19 mouse cellular contexts compared by ENCODE assay signal in the genomic region with DNA sequence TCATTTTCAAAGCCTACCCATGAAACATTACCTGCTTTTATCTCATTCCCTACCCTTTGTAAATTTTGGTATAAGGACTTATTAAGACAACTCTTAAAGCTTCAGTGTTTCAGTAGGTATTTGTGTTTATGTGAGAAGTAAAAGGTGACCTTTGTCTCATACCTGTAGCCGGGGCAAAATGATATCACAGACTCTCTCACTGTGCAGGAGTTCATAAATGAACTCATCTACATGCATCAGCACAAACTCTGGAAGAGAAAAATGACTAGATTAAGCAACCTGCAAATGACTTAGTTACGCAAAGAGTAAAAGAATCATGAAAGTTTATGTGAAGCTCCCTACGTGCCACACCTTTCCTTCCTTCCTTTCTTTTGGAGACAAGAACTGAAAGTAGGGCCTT. TPM values are rescaled to one million over a fixed set of nuclear protein-coding genes. Genes with fewer than 3 reads are reported as not detected.
DNase-seq lines count a peak whose midpoint lies in the region; ATAC-seq and TF ChIP-seq lines count a peak whose summit lies in the region.
"Had no signal": no experiment of that assay in that cellular context is flagged by ENCODE, and none has a peak within 500 bp of the region (broad histone marks: within the 10 kb centered on the region; RNA-seq: fewer than 3 reads in every experiment).

No protein-coding gene starts in this region.

- no peak for TF ChIP-seq CTCF in intestine, postnatal 0 days (IDR thresholded peaks at IDR 0.05; ENCODE audit: low read depth)

- H3K36me3 ChIP-seq in intestine, postnatal 0 days (ENCODE audit: control insufficient read depth, insufficient read depth) = peaks cover 65% of the 10 kb centered on the region
- H3K36me3 ChIP-seq in intestine, embryonic 16.5 days (ENCODE audit: control insufficient read depth, insufficient read depth, low read length) = peaks cover 12% of the 10 kb centered on the region
- H3K36me3 ChIP-seq in midbrain, embryonic 11.5 days (ENCODE audit: control insufficient read depth, insufficient read depth, low read length) = peaks cover 12% of the 10 kb centered on the region
- peaks cover 67% of the 10 kb centered on the region for H3K36me3 ChIP-seq in midbrain, embryonic 14.5 days (ENCODE audit: control insufficient read depth, insufficient read depth, low read length)

- H3K27ac ChIP-seq in intestine, postnatal 0 days (ENCODE audit: low read depth, low read length) = peak overlapping the region; percentile 64; the same call in 1 of the 2 replicates
- no peak overlapping the region for H3K27ac ChIP-seq in intestine, embryonic 16.5 days (ENCODE audit: low read length)
- no peak overlapping the region for H3K27ac ChIP-seq in midbrain, embryonic 11.5 days (ENCODE audit: low read depth, low read length)
- H3K27ac ChIP-seq in midbrain, embryonic 14.5 days (replicated peaks; ENCODE audit: low read depth, low read length) = no peak overlapping the region

- ATAC-seq in intestine, postnatal 0 days = peak; percentile 61; the same call in 1 of the 2 replicates
- ATAC-seq in intestine, embryonic 16.5 days = no peak
- no peak for ATAC-seq in midbrain, embryonic 11.5 days (ENCODE audit: low FRiP score)
- ATAC-seq in midbrain, embryonic 14.5 days (ENCODE audit: low FRiP score, low TSS enrichment) = no peak
- ATAC-seq: activated CD4-positive, CD25-positive, alpha-beta regulatory T cell, adult 4 months; CD4-positive, CD25-positive, alpha-beta regulatory T cell, adult 4 months; Patski had no signal

- H3K4me1 ChIP-seq in intestine, postnatal 0 days (replicated peaks; ENCODE audit: control insufficient read depth, insufficient read depth, low read length) = no peaks in the 10 kb centered on the region
- peaks cover under 1% of the 10 kb centered on the region; the same call in 1 of the 2 replicates for H3K4me1 ChIP-seq in intestine, embryonic 16.5 days (ENCODE audit: control insufficient read depth, insufficient read depth, low read length)
- H3K4me1 ChIP-seq in midbrain, embryonic 11.5 days (ENCODE audit: control insufficient read depth, insufficient read depth, low read length) = peaks cover 3% of the 10 kb centered on the region; the same call in 1 of the 2 replicates
- H3K4me1 ChIP-seq in midbrain, embryonic 14.5 days (ENCODE audit: control insufficient read depth, insufficient read depth, low read length) = peaks cover 5% of the 10 kb centered on the region

- H3K9me3 ChIP-seq in intestine, postnatal 0 days (ENCODE audit: control insufficient read depth) = no peaks in the 10 kb centered on the region
- H3K9me3 ChIP-seq in intestine, embryonic 16.5 days (ENCODE audit: control insufficient read depth, low read length) = no peaks in the 10 kb centered on the region
- H3K9me3 ChIP-seq in midbrain, embryonic 11.5 days (ENCODE audit: control insufficient read depth, low read length) = no peaks in the 10 kb centered on the region
- no peaks in the 10 kb centered on the region for H3K9me3 ChIP-seq in midbrain, embryonic 14.5 days (ENCODE audit: control insufficient read depth, low read length)
- H3K9me3 ChIP-seq: G1E had no signal

- no peak overlapping the region for H3K4me2 ChIP-seq in intestine, postnatal 0 days (replicated peaks; ENCODE audit: low read depth)
- H3K4me2 ChIP-seq in intestine, embryonic 16.5 days (ENCODE audit: low read depth, low read length) = no peak overlapping the region
- H3K4me2 ChIP-seq in midbrain, embryonic 11.5 days = no peak overlapping the region
- H3K4me2 ChIP-seq in midbrain, embryonic 14.5 days (ENCODE audit: low read length) = no peak overlapping the region

- 62% methylated on average over 3 of the region's 3 CpGs for WGBS in intestine, postnatal 0 days
- 91% methylated on average over 3 of the region's 3 CpGs for WGBS in intestine, embryonic 16.5 days
- WGBS in midbrain, embryonic 11.5 days = 95% methylated on average over 3 of the region's 3 CpGs
- WGBS in midbrain, embryonic 14.5 days = 96% methylated on average over 3 of the region's 3 CpGs

- no peak overlapping the region for H3K4me3 ChIP-seq in intestine, postnatal 0 days (ENCODE audit: low read depth, low read length)
- no peak overlapping the region for H3K4me3 ChIP-seq in intestine, embryonic 16.5 days (ENCODE audit: low read length)
- no peak overlapping the region for H3K4me3 ChIP-seq in midbrain, embryonic 11.5 days (ENCODE audit: low read depth, low read length)
- no peak overlapping the region for H3K4me3 ChIP-seq in midbrain, embryonic 14.5 days (replicated peaks; ENCODE audit: low read depth, low read length)

- peak; percentile 69 for DNase-seq in midbrain, embryonic 11.5 days (ENCODE audit: low spot score, missing footprints)
- no peak for DNase-seq in midbrain, embryonic 14.5 days
- DNase-seq: adrenal gland, adult 2 months; adrenal gland, adult 8-10 months; adrenal gland, postnatal 10 days; adrenal gland, postnatal 14 days; adrenal gland, postnatal 25 days; adrenal gland, postnatal 36 days; B cell, adult 2 months; cerebellum, adult 11 months; cerebellum, adult 11-12 months; cerebellum, adult 18-20 months had no signal

- no peaks in the 10 kb centered on the region for H3K27me3 ChIP-seq in intestine, postnatal 0 days (replicated peaks; ENCODE audit: control insufficient read depth, insufficient read depth, low read length)
- no peaks in the 10 kb centered on the region for H3K27me3 ChIP-seq in intestine, embryonic 16.5 days (replicated peaks; ENCODE audit: control insufficient read depth, insufficient read depth, low read length)
- H3K27me3 ChIP-seq in midbrain, embryonic 11.5 days (ENCODE audit: control insufficient read depth, insufficient read depth, low read length) = no peaks in the 10 kb centered on the region
- no peaks in the 10 kb centered on the region for H3K27me3 ChIP-seq in midbrain, embryonic 14.5 days (ENCODE audit: control insufficient read depth, insufficient read depth, low read length)
- H3K27me3 ChIP-seq: CH12.LX, Patski had no signal

- no peak overlapping the region for H3K9ac ChIP-seq in intestine, postnatal 0 days (ENCODE audit: low read depth, low read length)
- H3K9ac ChIP-seq in intestine, embryonic 16.5 days (ENCODE audit: low read depth, low read length) = no peak overlapping the region
- no peak overlapping the region for H3K9ac ChIP-seq in midbrain, embryonic 11.5 days (ENCODE audit: low read length)
- no peak overlapping the region for H3K9ac ChIP-seq in midbrain, embryonic 14.5 days (replicated peaks; ENCODE audit: low read length)

RNA-seq across cellular contexts. Expression of gene Prpf38a, which starts 6.5 kb away (rescaled TPM):
- 64.1 and 65.2 TPM in 2 replicates for polyA plus RNA-seq in intestine, postnatal 0 days (2015; fragmentation: Nextera tagmentation; extraction: Ambion mirVana)
- polyA plus RNA-seq in intestine, embryonic 16.5 days (2015; fragmentation: Nextera tagmentation; extraction: Ambion mirVana) = 72.3 and 78.8 TPM in 2 replicates
- 124 and 128 TPM in 2 replicates for polyA plus RNA-seq in midbrain, embryonic 11.5 days (2014; fragmentation: Nextera tagmentation; extraction: Ambion mirVana)
- polyA plus RNA-seq in midbrain, embryonic 14.5 days (2014; fragmentation: Nextera tagmentation; extraction: Ambion mirVana) = 77.2 and 88.0 TPM in 2 replicates

RNA-seq across cellular contexts. Expression of gene Orc1, which starts 6.6 kb away (rescaled TPM):
- polyA plus RNA-seq in intestine, postnatal 0 days (2015; fragmentation: Nextera tagmentation; extraction: Ambion mirVana) = 3.1 and 3.2 TPM in 2 replicates
- 9.4 and 10.3 TPM in 2 replicates for polyA plus RNA-seq in intestine, embryonic 16.5 days (2015; fragmentation: Nextera tagmentation; extraction: Ambion mirVana)
- polyA plus RNA-seq in midbrain, embryonic 11.5 days (2014; fragmentation: Nextera tagmentation; extraction: Ambion mirVana) = 15.4 and 17.3 TPM in 2 replicates
- polyA plus RNA-seq in midbrain, embryonic 14.5 days (2014; fragmentation: Nextera tagmentation; extraction: Ambion mirVana) = 1.5 and 2.1 TPM in 2 replicates

RNA-seq across cellular contexts. Expression of gene Cc2d1b, which starts 47.1 kb away (rescaled TPM):
- polyA plus RNA-seq in intestine, postnatal 0 days (2015; fragmentation: Nextera tagmentation; extraction: Ambion mirVana) = 25.7 and 26.7 TPM in 2 replicates
- polyA plus RNA-seq in intestine, embryonic 16.5 days (2015; fragmentation: Nextera tagmentation; extraction: Ambion mirVana) = 33.0 and 35.2 TPM in 2 replicates
- 15.3 and 19.8 TPM in 2 replicates for polyA plus RNA-seq in midbrain, embryonic 11.5 days (2014; fragmentation: Nextera tagmentation; extraction: Ambion mirVana)
- 21.1 and 25.3 TPM in 2 replicates for polyA plus RNA-seq in midbrain, embryonic 14.5 days (2014; fragmentation: Nextera tagmentation; extraction: Ambion mirVana)
